Mouse (Mus musculus) adrenal gland, postnatal 10 days (tissue): ENCODE data around the gene Helz2. TPM values are rescaled to one million over a fixed set of nuclear protein-coding genes. Genes with fewer than 3 reads are reported as not detected.
A peak's percentile ranks its signal among the peaks of the same experiment; 100 is the strongest.

Experiments
- DNase-seq: peaks from one replicate; pipeline ENCODE4 v3.0.0; 2021; ENCODE audit warnings: mixed read lengths
- long read RNA-seq, 2 experiments: library from polyadenylated mRNA; stranded (forward); transcript quantifications; one replicate each; pipeline ENCODE4 v2.0.0; 2021
- total RNA-seq, 2 experiments: library from RNA; stranded (reverse); gene quantifications; 2 replicates each; pipeline ENCODE4 v1.2.3; 2021

Gene Helz2
- 10 to 100 TPM; 14.8 to 16.3 TPM for total RNA-seq
- long read RNA-seq, experiment 1, partial matches to known transcripts = 0 of 1 reads
- long read RNA-seq, experiment 1, other reads (novel, unspliced or antisense) = 1 of 1 reads
- long read RNA-seq, experiment 2, partial matches to known transcripts = 2 of 2 reads
- long read RNA-seq, experiment 2, other reads (novel, unspliced or antisense) = 0 of 2 reads

- peak; percentile 74 for DNase-seq
Observed at GRCm38 (mm10) chr2:181241602-181242313, at the start of gene Helz2. Gene Helz2 (minus strand): TSS chr2:181242027.

DNA sequence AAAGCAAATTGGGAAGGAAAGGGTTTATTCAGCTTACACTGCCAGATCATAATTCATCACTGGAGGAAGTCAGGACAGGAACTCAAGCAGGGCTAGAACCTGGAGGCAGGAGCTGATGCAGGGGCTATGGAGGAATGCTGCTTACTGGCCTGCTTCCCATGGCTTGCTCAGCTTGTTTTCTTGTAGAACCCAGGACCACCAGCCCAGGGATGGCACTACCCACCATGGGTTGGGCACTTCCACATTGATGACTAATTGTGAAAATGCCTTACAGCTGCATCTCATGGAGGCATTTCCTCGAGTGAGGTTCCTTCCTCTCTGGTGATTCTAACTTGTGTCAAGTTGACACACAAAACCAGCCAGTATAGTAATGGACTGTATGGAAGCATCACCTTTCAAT, 49.1 kb upstream of the Helz2 start:
- no peak for DNase-seq

- DNase-seq = peak; percentile 8
Observed at GRCm38 (mm10) chr2:181288691-181289090, 46.9 kb upstream of the Helz2 start.

DNA sequence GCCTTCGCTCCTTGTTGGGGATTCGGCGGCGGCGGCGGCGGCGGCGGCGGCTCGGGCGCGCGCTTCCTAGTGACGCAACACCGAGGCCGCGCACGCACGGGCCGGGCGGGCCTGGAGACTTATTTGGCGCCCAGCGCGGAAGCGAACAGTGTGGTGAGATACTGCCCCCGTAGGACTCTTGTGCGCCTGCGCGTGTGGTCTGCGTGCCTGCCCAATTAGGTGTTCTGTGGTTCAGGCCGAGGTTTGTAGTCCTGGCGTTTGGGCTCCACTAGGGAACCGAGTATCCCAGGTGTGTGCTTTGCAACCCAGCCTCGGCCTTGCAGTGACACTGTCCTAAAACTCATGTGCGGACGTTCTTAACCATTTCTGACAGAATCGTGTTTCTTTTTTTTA, 46.1 kb upstream of the Helz2 start, which contains the start of gene Gmeb2:
Gmeb2 (minus strand) TSS at position 78 of the 393 bp plus-strand sequence.
- DNase-seq = peak; percentile 93

GRCm38 (mm10) chr2:181287338-181287957, 45.6 kb upstream of the Helz2 start:
- peak; percentile 90 for DNase-seq

- DNase-seq = no peak
Observed at GRCm38 (mm10) chr2:181286629-181287337, 45.0 kb upstream of the Helz2 start.

GRCm38 (mm10) chr2:181279968-181280367, 38.1 kb upstream of the Helz2 start:
- DNase-seq = no peak

GRCm38 (mm10) chr2:181277866-181278265, 36.0 kb upstream of the Helz2 start:
- DNase-seq = no peak

DNA sequence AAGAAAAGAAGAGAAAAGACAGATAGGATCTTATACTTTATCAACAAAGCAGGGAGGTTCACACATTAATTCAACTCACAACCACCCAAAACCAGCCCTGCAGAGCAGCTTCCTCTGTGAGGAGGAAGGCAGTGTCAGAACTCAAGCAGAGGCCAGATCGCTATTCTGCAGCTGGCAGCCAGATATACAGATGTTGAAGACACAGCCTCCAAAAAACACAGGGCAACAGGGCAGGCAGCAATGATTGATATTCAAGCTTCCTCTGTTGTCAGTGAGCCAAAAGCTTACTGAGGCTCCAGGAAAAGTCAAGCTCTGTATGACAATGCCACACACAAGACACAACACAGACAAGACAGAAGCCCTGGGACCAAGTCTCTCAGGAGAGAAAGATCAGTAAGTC, 34.9 kb upstream of the Helz2 start:
- DNase-seq = peak; percentile 35

GRCm38 (mm10) chr2:181274639-181275038, 32.8 kb upstream of the Helz2 start:
- DNase-seq = no peak

DNA sequence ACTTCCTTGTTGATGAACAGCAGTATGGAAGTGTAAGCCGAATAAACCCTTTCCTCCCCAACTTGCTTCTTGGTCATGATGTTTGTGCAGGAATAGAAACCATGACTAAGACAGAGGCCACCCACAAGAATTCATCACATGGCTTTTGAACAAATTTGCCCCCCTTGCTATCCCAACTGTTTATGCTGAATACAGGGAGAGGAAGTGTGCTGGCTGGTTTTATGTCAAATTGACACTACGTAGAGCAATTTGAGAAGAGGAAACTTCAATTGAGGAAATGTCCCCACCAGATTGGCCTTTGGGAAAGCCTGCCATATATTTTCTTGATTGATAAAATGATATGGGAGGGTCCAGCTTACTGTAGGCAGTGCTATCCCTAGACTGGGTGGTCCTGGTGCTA, 32.0 kb upstream of the Helz2 start:
- no peak for DNase-seq

GRCm38 (mm10) chr2:181272092-181272491, 30.3 kb upstream of the Helz2 start:
- DNase-seq = no peak

DNA sequence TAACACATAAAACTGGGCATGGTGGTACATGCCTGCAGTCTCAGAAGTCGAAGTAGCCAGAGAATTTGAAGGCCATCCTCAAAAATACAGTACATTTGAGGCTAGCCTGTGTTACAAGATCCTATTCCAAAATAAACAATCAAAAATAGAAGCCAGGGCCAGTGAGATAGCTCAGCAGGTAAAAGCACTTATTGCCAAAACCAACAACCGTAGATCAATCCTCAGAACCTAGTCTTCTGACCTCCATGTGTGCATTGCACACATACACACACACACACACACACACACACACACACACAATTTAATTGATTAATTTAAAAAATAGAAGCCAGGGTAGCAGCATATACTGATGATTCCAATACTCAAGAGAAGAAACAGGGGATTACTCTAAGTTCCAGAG, 25.0 kb upstream of the Helz2 start:
- DNase-seq = no peak

- peak; percentile 47 for DNase-seq
Observed at GRCm38 (mm10) chr2:181253248-181253647, 11.4 kb upstream of the Helz2 start.

GRCm38 (mm10) chr2:181251841-181252240, 10.0 kb upstream of the Helz2 start:
- no peak for DNase-seq

GRCm38 (mm10) chr2:181249217-181249616, 7.4 kb upstream of the Helz2 start:
- no peak for DNase-seq

DNA sequence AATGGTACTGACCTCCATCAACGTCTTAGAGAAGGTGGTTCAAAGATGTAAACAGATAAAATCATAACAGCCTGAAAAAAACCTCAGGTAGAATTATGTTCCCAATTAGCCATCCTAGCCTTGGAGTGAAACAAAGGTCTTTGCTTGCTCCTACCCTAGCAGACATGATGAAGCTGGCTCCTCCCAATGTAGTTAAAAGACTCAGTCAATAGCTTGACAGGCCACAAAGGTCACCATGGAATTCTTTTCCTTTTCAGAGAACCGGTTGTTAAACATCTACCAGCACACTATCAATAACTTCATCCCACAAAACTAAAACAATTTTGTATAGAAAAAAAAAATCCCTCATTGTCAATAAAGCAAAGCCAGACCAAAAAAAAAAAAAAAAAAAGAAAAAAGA, 3.2 kb upstream of the Helz2 start:
- no peak for DNase-seq

GRCm38 (mm10) chr2:181243706-181244394, 2.0 kb upstream of the Helz2 start:
- DNase-seq = no peak

DNA sequence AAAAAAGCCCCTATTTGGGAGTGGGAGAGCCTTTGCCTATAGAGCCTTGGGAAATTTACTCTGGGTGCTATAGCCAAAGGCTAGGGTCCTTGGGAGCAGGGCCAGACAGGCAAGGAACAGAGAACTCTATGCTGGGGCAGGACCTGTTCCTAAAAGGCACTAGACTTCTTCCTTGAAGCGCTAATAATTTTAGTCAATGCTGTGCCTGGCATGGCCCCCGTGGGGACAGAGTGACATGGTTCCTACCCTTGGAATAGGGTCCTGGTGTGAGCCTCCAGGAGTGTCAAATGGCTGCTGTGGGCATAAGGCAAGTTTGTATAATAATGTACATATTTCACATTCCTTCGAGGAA, 463 bp upstream of the Helz2 start:
- no peak for DNase-seq

DNA sequence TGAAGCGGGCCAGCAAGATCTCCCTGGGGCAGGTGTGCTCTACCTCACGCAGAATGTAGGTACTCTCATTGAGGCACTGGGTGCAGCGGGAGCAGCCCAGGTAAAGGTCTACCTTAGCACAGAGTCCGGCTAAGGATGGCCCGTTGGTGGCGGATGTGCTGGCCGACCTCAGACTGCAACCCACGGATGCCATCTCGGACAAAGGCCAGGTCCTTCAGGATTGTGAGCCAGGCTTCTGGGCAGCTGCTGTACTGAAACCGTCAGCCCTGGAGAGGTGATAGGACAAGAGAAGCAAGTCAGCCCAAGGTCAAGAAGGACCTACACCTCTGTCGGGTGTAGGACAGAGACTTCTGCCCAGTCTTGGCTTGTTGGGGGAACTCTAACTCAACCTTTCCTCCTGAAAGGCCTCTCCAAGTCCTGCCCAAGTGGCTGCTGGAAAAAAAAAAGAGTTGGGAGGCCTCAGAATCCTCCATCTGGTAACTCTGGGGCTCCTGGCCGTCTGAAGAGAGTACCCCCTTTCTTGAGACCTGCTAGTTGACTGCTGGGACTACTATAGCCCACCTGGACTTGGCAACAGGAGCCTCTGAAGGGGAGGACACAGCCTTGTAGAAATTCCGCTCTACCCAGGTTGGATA, 904 bp downstream of the Helz2 start:
- no peak for DNase-seq

GRCm38 (mm10) chr2:181239261-181239660, 2.6 kb downstream of the Helz2 start:
- DNase-seq = no peak

DNA sequence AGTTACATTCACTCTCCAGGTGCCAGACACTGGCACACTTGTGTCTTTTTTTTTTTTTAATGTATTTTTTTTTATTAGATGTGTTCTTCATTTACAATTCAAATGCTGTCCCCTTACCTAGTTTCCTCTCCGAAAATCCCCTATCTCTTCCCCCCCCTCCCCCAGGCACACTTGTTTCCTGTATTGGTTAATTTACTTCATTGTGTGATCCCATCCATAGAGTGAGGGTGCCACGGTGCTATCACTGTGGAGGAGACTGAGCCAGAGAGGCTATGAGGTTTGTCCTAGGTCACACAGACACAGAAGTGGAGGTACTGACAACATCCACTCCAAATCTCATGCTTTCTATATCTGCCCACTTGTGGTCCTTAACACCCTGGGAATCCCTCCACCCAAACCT, 3.0 kb downstream of the Helz2 start:
- no peak for DNase-seq
